8 mouse cellular contexts compared by ENCODE assay signal in genomic region chr17:25016292-25017132, GRCm38 (mm10). TPM values are rescaled to one million over a fixed set of nuclear protein-coding genes. Genes with fewer than 3 reads are reported as not detected.
A peak's percentile ranks its signal among the peaks of the same experiment; 100 is the strongest.
DNase-seq lines count a peak whose midpoint lies in the region; ATAC-seq and TF ChIP-seq lines count a peak whose summit lies in the region.

No protein-coding gene starts in this region.

- peak overlapping the region; percentile 82 for H3K4me3 ChIP-seq in cortical plate, adult 2 months (ENCODE audit: insufficient read depth, low read length)
- peak overlapping the region; percentile 78 for H3K4me3 ChIP-seq in gastrocnemius, adult 2 months
- peak overlapping the region; percentile 89 for H3K4me3 ChIP-seq in hindbrain, postnatal 0 days (ENCODE audit: low read length)

- H3K9ac ChIP-seq in hindbrain, postnatal 0 days (replicated peaks; ENCODE audit: low read length) = peak overlapping the region; percentile 67

- TF ChIP-seq POLR2A in cortical plate, adult 2 months (IDR thresholded peaks at IDR 0.05; ENCODE audit: extremely low read depth, insufficient read depth, low read length) = peak; percentile 91

- peak; percentile 91 for DNase-seq in ZHBTc4 (ENCODE audit: low read depth, low spot score)
- peak; percentile 83 for DNase-seq in gastrocnemius, adult 2 months
- peak; percentile 88 for DNase-seq in hindbrain, postnatal 0 days (ENCODE audit: low spot score)
- peak; percentile 71 for DNase-seq in left cerebral cortex, postnatal 4 days
- peak; percentile 86 for DNase-seq in mesoderm, embryonic 11.5 days (ENCODE audit: low read depth, low spot score)
- peak; percentile 67 for DNase-seq in right cerebral cortex, postnatal 14 days
- DNase-seq in yolk sac, embryonic 10.5 days (ENCODE audit: low spot score) = peak; percentile 38

- H3K27me3 ChIP-seq in hindbrain, postnatal 0 days (ENCODE audit: insufficient read depth, low read length) = no peaks in the 10 kb centered on the region

- peak; percentile 91 for ATAC-seq in hindbrain, postnatal 0 days

- no peaks in the 10 kb centered on the region for H3K4me1 ChIP-seq in cortical plate, adult 2 months (ENCODE audit: control insufficient read depth, insufficient read depth, low read length)
- H3K4me1 ChIP-seq in hindbrain, postnatal 0 days (ENCODE audit: insufficient read depth, low read length) = peaks cover 10% of the 10 kb centered on the region

- WGBS in hindbrain, postnatal 0 days = under 1% methylated on average over 55 of the region's 55 CpGs

- intact Hi-C loops in gastrocnemius, adult 2 months (cut with DNase I) = no loop called here
- intact Hi-C loops in left cerebral cortex, postnatal 4 days (cut with DNase I) = loop anchor here (5.0 kb wide), 1 partner anchor 256 kb away; the partner anchor contains the start of gene Ube2i

- no peak for TF ChIP-seq CTCF in cortical plate, adult 2 months (IDR thresholded peaks at IDR 0.05; ENCODE audit: extremely low read depth, insufficient read depth, low read length)
- TF ChIP-seq CTCF in gastrocnemius, adult 2 months (IDR thresholded peaks at IDR 0.05) = peak; percentile 43
- peak; percentile 56 for TF ChIP-seq CTCF in hindbrain, postnatal 0 days (IDR thresholded peaks at IDR 0.05; ENCODE audit: low read depth)

- H3K36me3 ChIP-seq in hindbrain, postnatal 0 days (ENCODE audit: insufficient read depth, low read length) = peaks cover 7% of the 10 kb centered on the region; the same call in 1 of the 2 replicates

- peak overlapping the region; percentile 98 for H3K4me2 ChIP-seq in hindbrain, postnatal 0 days (ENCODE audit: low read depth, low read length)

- H3K9me3 ChIP-seq in hindbrain, postnatal 0 days (ENCODE audit: low read length) = no peaks in the 10 kb centered on the region

- 0 out of 2 replicates have a peak overlapping the region, but pooled peaks have one; percentile 2 for H3K27ac ChIP-seq in cortical plate, adult 2 months (ENCODE audit: insufficient read depth, low read length)
- H3K27ac ChIP-seq in gastrocnemius, adult 2 months = peak overlapping the region; percentile 84
- peak overlapping the region; percentile 77 for H3K27ac ChIP-seq in hindbrain, postnatal 0 days

RNA-seq across cellular contexts. Expression of gene Ift140, which starts 0.6 kb away (rescaled TPM):
- polyA plus RNA-seq in cortical plate, adult 2 months (2012; rRNA removed) = 22.2 and 22.7 TPM in 2 replicates
- 1 to 10 TPM; 2.8 to 2.9 TPM for total RNA-seq in gastrocnemius, adult 2 months (2021)
- total RNA-seq in hindbrain, postnatal 0 days (2014; rRNA removed) = 27.0 and 37.3 TPM in 2 replicates
- 13.1 and 13.4 TPM in 2 replicates for polyA plus RNA-seq in hindbrain, postnatal 0 days (2015; fragmentation: Nextera tagmentation; extraction: Ambion mirVana)
- total RNA-seq in left cerebral cortex, postnatal 4 days (2021) = 10 to 100 TPM; 29.9 to 32.2 TPM

RNA-seq across cellular contexts. Expression of gene Cramp1l, which starts 0.9 kb away (rescaled TPM):
- 22.0 and 23.1 TPM in 2 replicates for polyA plus RNA-seq in cortical plate, adult 2 months (2012; rRNA removed)
- 1 to 10 TPM; 6.3 to 7.1 TPM for total RNA-seq in gastrocnemius, adult 2 months (2021)
- 24.4 and 26.7 TPM in 2 replicates for total RNA-seq in hindbrain, postnatal 0 days (2014; rRNA removed)
- polyA plus RNA-seq in hindbrain, postnatal 0 days (2015; fragmentation: Nextera tagmentation; extraction: Ambion mirVana) = 3.7 TPM in 2 replicates
- total RNA-seq in left cerebral cortex, postnatal 4 days (2021) = 10 to 100 TPM; 27.7 to 29.0 TPM

RNA-seq across cellular contexts. Expression of gene Jpt2, which starts 56.0 kb away (rescaled TPM):
- polyA plus RNA-seq in cortical plate, adult 2 months (2012; rRNA removed) = 4.5 and 6.2 TPM in 2 replicates
- 1 to 10 TPM; 5.3 to 6.8 TPM for total RNA-seq in gastrocnemius, adult 2 months (2021)
- total RNA-seq in hindbrain, postnatal 0 days (2014; rRNA removed) = 57.0 and 61.2 TPM in 2 replicates
- polyA plus RNA-seq in hindbrain, postnatal 0 days (2015; fragmentation: Nextera tagmentation; extraction: Ambion mirVana) = 63.1 and 68.5 TPM in 2 replicates
- 10 to 100 TPM; 31.5 to 37.2 TPM for total RNA-seq in left cerebral cortex, postnatal 4 days (2021)

Comparison
In these comparisons a context has a peak if more than half of its experiments do, and no peak if none do; other contexts are left out.
1. Peak in every context shown above with its lines: DNase-seq, ATAC-seq, H3K4me3 ChIP-seq and H3K27ac ChIP-seq.
2. DNase-seq: peak in every context shown above with its lines; median percentile 91 in ZHBTc4; 88 in hindbrain, postnatal 0 days; 86 in mesoderm, embryonic 11.5 days; 83 in gastrocnemius, adult 2 months; 71 in left cerebral cortex, postnatal 4 days; 67 in right cerebral cortex, postnatal 14 days; 38 in yolk sac, embryonic 10.5 days.
3. H3K27ac ChIP-seq: peak in every context shown above with its lines; median percentile 84 in gastrocnemius, adult 2 months; 77 in hindbrain, postnatal 0 days; 2 in cortical plate, adult 2 months.